Mouse (Mus musculus): ENCODE data around the gene Gm14308.
"Not testable (repeated sequence)": the region's sequence is repeated elsewhere in the genome, so short reads cannot be mapped to it uniquely, and the experiment has no call there.

Gene Gm14308

DNA sequence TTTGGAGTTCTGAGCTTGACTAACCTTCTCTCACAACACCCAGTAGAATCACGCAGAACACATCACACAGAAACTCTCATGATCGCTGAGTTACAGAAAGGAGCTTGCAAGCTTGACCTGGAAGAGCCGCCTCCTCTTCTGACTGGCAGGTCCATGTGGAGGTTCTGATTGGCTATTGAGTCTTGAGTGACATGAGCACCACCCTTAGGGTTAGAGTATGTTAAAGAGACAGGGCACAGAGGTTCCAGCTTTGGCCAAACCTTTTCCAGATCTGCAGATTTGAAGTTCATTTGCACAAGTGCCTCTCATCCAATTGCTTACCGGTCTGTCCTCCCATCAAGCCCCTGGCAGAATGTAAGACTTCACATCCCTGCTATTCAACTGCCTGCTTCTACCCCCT lies at the start of gene Gm14308:
Gene Gm14308 (minus strand): TSS at position 101 of the 400 bp plus-strand sequence.
- not testable (repeated sequence) for DNase-seq (ENCODE audit: low spot score in 2 of 2)

GRCm38 (mm10) chr2:176670222-176670621 lies 34.1 kb upstream of the Gm14308 start, which contains the start of gene Zfp973:
Gene Zfp973 (plus strand): TSS chr2:176670522.
- not testable (repeated sequence) for DNase-seq (ENCODE audit: low spot score in 2 of 2)

Measured in frontal cortex, postnatal 25 days (tissue).